Mouse (Mus musculus): ENCODE data around the gene Adora2b.

Adora2b gene

GRCm38 (mm10) chr11:62248401-62249244 lies at the start of gene Adora2b:
Gene Adora2b, plus strand, starts transcription at chr11:62248984.
- peak; percentile 70 to 72 for DNase-seq

DNA sequence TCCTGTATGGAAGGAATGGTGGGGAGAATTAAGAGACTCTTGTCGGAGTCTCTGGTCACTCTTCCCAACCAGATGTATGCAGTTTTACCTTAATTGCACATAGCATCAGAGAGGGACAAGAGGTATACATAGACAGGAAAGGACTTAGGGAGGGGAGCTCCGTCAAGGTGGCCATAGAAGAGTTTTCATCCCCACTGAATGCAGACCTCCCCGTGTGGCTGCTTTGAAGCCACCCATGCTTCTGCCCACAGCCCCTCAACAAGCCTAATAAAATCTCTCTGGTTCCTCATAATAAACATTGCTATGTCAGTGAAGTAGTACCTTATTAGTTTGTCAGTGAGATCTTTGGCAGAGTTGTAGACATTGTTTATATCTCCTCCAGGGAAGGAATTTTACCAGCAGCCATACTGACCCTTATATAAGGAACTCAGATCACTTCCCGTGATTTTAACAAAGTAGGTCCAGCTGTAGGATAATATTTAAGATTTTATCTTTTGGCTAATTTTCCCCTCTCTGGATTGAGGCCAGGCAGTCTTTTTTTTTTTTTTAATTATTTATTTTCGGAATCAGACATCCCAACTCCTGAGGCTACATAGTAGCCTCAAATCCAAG lies 47.8 kb upstream of the Adora2b start:
- DNase-seq = no peak

DNA sequence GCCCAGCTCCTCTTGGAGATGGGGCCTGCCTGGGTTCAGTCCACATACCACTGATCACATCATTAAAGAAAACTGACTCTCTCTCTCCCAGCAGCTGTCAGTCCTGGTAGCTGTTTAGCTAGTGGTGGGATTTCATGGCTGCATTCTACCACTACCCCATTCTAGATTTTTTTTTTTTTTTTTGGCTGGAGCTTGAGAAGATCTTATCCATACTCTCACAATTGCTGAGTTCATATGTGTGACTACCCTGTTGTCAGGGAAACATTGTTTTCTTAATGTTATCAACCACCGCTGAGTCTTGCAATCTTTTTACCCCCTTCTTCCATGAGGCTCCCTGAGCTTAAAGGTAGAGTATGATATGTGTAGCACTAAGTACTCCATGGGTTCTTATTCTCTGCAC lies 46.1 kb upstream of the Adora2b start:
- no peak for DNase-seq

DNA sequence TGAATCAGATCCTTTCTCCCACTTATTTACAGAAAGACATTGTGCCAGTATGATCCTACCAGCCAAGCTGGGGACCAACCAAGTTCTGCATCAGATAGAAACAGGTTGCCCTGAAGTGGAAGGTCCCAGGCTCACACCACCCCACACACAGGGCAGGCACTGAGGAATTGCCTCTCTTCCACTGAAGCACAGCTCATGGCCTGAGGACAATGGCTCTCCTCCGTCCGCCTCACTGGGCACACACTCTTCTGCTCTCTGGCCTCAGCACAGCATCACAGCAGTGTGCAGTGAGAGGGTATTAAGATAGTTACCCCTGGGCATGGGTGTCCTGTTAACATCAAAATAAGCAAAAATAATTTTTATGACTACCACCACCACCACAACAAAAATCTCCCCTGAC lies 39.7 kb upstream of the Adora2b start:
- no peak for DNase-seq

GRCm38 (mm10) chr11:62209891-62210290 lies 38.9 kb upstream of the Adora2b start:
- no peak for DNase-seq

GRCm38 (mm10) chr11:62213384-62213989 lies 35.3 kb upstream of the Adora2b start:
- no peak for DNase-seq

DNA sequence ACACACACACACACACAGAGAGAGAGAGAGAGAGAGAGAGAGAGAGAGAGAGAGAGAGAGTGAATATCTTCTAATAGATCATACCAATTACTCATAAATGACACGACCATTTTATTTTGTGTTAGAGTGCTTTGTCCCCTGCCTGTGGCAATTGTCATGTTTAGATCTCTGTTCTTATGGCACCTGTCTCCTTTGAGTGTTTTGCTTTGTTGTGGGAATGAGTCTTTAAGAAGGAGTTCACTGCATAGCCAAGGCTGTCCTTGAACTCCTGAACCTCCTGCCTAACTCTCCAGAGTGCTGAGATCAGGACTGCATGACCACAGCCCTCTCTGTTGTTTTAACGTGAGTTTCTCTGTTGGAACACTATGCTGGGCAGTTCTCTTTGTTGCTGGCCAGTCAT lies 33.7 kb upstream of the Adora2b start:
- no peak for DNase-seq

- DNase-seq = no peak
Measured at GRCm38 (mm10) chr11:62217751-62218150, 31.0 kb upstream of the Adora2b start.

- DNase-seq = no peak
Measured at GRCm38 (mm10) chr11:62220756-62221510, 27.9 kb upstream of the Adora2b start.

DNA sequence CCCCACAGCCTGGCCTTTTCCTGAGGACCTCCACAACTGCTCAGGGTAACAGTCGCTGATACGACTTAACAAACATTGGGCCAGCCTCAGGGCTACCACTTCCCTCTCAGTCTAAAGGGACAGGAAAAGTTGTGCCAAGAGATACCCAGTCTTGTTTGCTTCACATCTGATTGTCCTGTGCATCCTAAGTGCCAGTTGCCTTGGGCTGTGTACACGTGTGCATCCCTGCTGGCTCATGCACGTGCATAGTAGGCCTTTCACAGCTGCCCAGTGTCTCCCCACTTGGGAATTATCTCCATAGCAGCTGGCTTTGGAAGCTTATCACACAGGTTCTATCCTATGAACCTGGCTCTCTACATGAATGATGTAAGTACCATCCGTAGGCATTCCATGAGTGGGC lies 25.4 kb upstream of the Adora2b start:
- DNase-seq = no peak

DNA sequence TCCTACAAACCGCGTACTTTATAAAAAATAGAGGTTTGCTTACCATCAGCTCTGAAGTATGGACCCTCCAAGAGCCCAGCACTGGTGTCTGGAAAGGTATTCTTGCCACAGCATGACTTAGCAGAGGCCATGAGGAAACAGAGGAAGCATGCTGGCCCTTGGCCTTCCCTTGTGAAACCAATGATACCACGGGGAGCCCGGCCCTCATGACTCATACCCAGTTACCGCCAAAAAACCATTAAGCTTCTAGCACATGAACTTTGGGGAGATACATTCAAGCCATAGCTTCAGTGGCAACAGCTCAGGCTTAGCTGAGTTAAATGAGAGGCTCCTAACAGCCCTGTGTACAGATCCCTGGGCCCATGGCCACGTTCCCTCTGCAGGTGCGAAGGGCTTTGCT lies 24.8 kb upstream of the Adora2b start:
- no peak for DNase-seq

- DNase-seq = no peak
Measured at GRCm38 (mm10) chr11:62224797-62225196, 24.0 kb upstream of the Adora2b start.

GRCm38 (mm10) chr11:62240631-62241261 lies 8.0 kb upstream of the Adora2b start:
- DNase-seq = no peak

GRCm38 (mm10) chr11:62243871-62244270 lies 4.9 kb upstream of the Adora2b start:
- DNase-seq = no peak

DNA sequence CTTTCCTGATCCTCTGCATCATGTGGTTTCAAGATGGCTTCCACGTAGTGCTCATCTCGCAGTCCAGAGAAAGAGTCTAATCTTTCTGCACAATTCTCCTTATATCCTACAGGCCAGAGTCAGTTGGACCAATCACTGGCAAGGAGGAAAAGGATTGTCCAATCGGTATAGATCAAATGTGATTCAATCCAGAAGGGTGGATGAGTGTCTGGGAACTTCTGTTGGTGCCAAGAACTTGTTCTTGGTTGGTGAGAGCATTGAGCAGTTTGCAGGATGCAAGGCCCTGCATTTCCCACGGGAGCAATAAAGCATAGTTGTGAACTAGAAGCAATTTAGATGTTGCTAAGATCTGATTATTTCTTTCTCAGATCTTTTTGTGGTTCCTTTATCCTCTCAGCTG lies 4.3 kb upstream of the Adora2b start:
- no peak for DNase-seq

GRCm38 (mm10) chr11:62247759-62248400 lies 904 bp upstream of the Adora2b start:
- no peak for DNase-seq

- DNase-seq = no peak
Measured at GRCm38 (mm10) chr11:62249266-62250037, 668 bp downstream of the Adora2b start.

- DNase-seq = no peak
Measured at GRCm38 (mm10) chr11:62251047-62251446, 2.3 kb downstream of the Adora2b start.

DNA sequence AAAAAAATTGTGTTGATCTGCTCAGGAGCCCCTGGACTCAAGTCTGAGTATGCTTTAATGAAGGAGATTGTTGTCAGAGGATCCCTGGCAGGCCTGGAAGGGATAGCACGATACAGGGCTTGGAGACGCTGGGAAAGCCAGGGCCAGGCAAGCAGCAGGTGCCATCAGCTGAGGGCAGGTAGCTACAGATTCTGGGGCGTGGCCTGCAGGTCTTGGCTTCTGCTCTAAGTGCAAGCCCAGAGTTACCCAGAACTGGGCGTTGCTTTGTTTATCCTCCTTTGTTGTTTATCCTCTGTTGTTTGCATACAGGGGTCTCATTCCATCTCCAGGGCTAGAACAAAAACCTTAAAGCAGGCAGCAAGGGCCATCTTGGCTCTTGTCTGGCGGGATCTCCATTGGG lies 4.6 kb downstream of the Adora2b start:
- no peak for DNase-seq

DNA sequence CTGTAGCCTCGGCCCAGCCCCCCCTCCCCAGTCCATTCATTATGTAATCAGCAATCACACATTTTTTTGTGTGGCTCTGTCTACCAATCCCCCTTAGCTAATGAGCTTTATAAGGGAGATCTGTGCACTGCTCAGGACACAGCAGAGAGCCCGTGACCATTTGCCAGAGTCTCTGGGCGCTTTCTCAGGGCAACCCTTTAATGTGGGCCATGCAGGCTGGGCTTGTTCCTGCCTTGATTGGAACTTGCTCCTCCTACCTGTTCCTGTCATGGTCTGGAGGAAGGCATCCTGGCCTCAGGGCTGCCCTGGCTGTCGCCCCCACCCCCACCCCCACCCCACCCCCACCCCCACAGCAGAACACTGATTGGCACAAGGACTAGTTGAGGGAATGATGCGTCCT lies 10.4 kb downstream of the Adora2b start:
- no peak for DNase-seq

DNA sequence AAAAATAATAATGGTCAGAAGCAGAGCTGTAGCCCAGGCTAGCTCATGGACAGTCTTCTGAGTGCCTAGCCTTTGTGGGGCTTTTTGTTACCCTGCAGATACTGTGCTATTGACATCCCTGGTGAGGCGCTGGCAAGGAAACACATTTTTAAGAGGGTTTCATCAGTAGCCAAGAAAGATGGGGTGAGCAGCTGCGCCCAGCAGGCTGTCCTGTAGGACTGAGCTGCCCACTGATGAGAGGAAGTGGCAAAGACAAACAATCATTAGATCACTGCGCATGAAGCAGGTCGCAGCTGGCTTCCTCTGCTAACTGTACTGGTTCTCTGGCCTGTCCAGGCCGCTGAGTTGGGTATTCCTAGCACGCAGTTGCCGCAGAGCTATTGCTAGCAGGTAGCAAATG lies 14.8 kb downstream of the Adora2b start:
- DNase-seq = no peak

Data from thymus, postnatal 36 days (tissue).